Mouse (Mus musculus) erythroblast, embryonic 14.5 days (primary cell): Measurements from ENCODE around the gene Ptgis.

Experiments used
- GATA1 ChIP-seq: IDR thresholded peaks from 2 replicates; pipeline ENCODE4 v1.6.1; 2012; ENCODE audit warnings: low read length, inconsistent platforms, mixed read lengths
- TAL1 ChIP-seq: IDR thresholded peaks from 3 replicates; pipeline ENCODE4 v1.6.1; 2012; ENCODE audit warnings: low read length, inconsistent platforms, mixed read lengths

GRCm38 (mm10) chr2:167181662-167182389 lies 58.6 kb downstream of the Ptgis start:
- TF ChIP-seq GATA1 (no peak), TAL1 (no peak)
